Mouse (Mus musculus) liver, adult 2 months (tissue): ENCODE data around the gene Ganc. TPM values are rescaled to one million over a fixed set of nuclear protein-coding genes. Genes with fewer than 3 reads are reported as not detected.

ENCODE experiments used
- DNase-seq: peaks from one replicate; pipeline ENCODE4 v3.0.0-alpha.2; 2011; ENCODE audit warnings: low read depth, low spot score; ENCODE audit errors: extremely low read depth
- H3K27ac ChIP-seq: fragments of 200-500 bp; replicated peaks from 2 replicates; pipeline ENCODE4 v1.5.1; 2012; ENCODE audit warnings: low read depth, mild to moderate bottlenecking, control low read depth, inconsistent platforms, low read length; ENCODE audit not compliant: insufficient read depth
- H3K27me3 ChIP-seq: fragments of 200-500 bp; 2 replicates; pipeline ENCODE4 v1.6.1; 2012; ENCODE audit warnings: mild to moderate bottlenecking, moderate library complexity, low read length, inconsistent platforms; ENCODE audit not compliant: control insufficient read depth, insufficient read depth
- H3K36me3 ChIP-seq: fragments of 200-500 bp; 2 replicates; pipeline ENCODE4 v1.6.1; 2012; ENCODE audit warnings: low read length, inconsistent platforms; ENCODE audit not compliant: control insufficient read depth, insufficient read depth
- H3K4me1 ChIP-seq: fragments of 200-500 bp; 2 replicates; pipeline ENCODE4 v1.6.1; 2011; ENCODE audit warnings: low read length; ENCODE audit not compliant: control insufficient read depth, insufficient read depth
- H3K4me3 ChIP-seq: fragments of 200-500 bp; 2 replicates; pipeline ENCODE4 v1.5.1; 2011; ENCODE audit warnings: low read depth, mild to moderate bottlenecking, control low read depth, low read length, moderate library complexity; ENCODE audit not compliant: insufficient read depth
- H3K79me2 ChIP-seq: fragments of 200-500 bp; 2 replicates; pipeline ENCODE4 v1.6.1; 2012; ENCODE audit warnings: inconsistent platforms, mild to moderate bottlenecking, low read length, moderate library complexity; ENCODE audit not compliant: control insufficient read depth, insufficient read depth
- H3K9ac ChIP-seq: fragments of 200-500 bp; 2 replicates; pipeline ENCODE4 v1.6.1; 2012; ENCODE audit warnings: low read depth, mild to moderate bottlenecking, control low read depth, inconsistent platforms, low read length
- CTCF ChIP-seq: fragments of 200-500 bp; IDR thresholded peaks from 2 replicates; pipeline ENCODE4 v1.5.1; 2011; ENCODE audit warnings: low read depth, low read length, control low read depth
- POLR2A ChIP-seq: fragments of 200-500 bp; IDR thresholded peaks from 2 replicates; pipeline ENCODE4 v1.6.1; 2011; ENCODE audit warnings: low read length, control low read depth; ENCODE audit not compliant: insufficient read depth; ENCODE audit errors: extremely low read depth
- WGBS: fragments of 180-500 bp; shearing (Covaris S2); methylation state at CpG from one replicate; pipeline ENCODE4 v1.1.7; 2018; 5-methylcytosine and 5-hydroxymethylcytosine counted together
- polyA plus RNA-seq: library from polyadenylated mRNA; depleted of rRNA; stranded (reverse); fragments of >200 nt; gene quantifications from 2 replicates; pipeline ENCODE4 v1.2.3, GENCODE M21; 2012
- total RNA-seq: library from RNA; depleted of rRNA; stranded (reverse); fragments of >200 nt; gene quantifications from 2 replicates; pipeline ENCODE4 v1.2.3, GENCODE M21; 2014

Ganc gene
- total and polyA plus RNA-seq, 2 experiments = 10.7 to 26.5 TPM

GRCm38 (mm10) chr2:120481921-120482320 lies 78.2 kb downstream of the Ganc start:
- Histone ChIP-seq H3K4me1 (0 out of 2 replicates have a peak, but pooled peaks cover 3% of the 10 kb centered on the region), H3K27me3 (no peaks in the 10 kb centered on the region), H3K4me3 (no peak overlapping the region), H3K79me2 (no peaks in the 10 kb centered on the region), H3K9ac (no peak overlapping the region), H3K27ac (no peak overlapping the region), H3K36me3 (no peaks in the 10 kb centered on the region)
- no peak for DNase-seq
- 89% methylated on average over 8 of the region's 8 CpGs for WGBS
- no peak for TF ChIP-seq POLR2A
- no peak for TF ChIP-seq CTCF

GRCm38 (mm10) chr2:120482506-120483389 lies 79.1 kb downstream of the Ganc start:
- no peak overlapping the region for H3K4me3 ChIP-seq
- no peaks in the 10 kb centered on the region for H3K27me3 ChIP-seq
- no peak overlapping the region; the same call in 1 of the 2 replicates for H3K27ac ChIP-seq
- H3K36me3 ChIP-seq = no peaks in the 10 kb centered on the region
- DNase-seq = no peak
- no peaks in the 10 kb centered on the region for H3K79me2 ChIP-seq
- H3K4me1 ChIP-seq = 0 out of 2 replicates have a peak, but pooled peaks cover 3% of the 10 kb centered on the region
- H3K9ac ChIP-seq = no peak overlapping the region
- TF ChIP-seq POLR2A (no peak), CTCF (no peak)
- 73% methylated on average over 8 of the region's 8 CpGs for WGBS

GRCm38 (mm10) chr2:120484241-120484640 lies 80.5 kb downstream of the Ganc start:
- Histone ChIP-seq H3K4me3 (no peak overlapping the region), H3K27ac (no peak overlapping the region), H3K27me3 (no peaks in the 10 kb centered on the region), H3K79me2 (no peaks in the 10 kb centered on the region), H3K4me1 (0 out of 2 replicates have a peak, but pooled peaks cover 3% of the 10 kb centered on the region), H3K36me3 (no peaks in the 10 kb centered on the region), H3K9ac (no peak overlapping the region)
- no peak for TF ChIP-seq CTCF
- no peak for TF ChIP-seq POLR2A
- DNase-seq = no peak
- 87% methylated on average over 3 of the region's 3 CpGs for WGBS

GRCm38 (mm10) chr2:120493254-120493653 lies 89.6 kb downstream of the Ganc start:
- Histone ChIP-seq H3K4me1 (no peaks in the 10 kb centered on the region), H3K36me3 (no peaks in the 10 kb centered on the region), H3K27me3 (no peaks in the 10 kb centered on the region), H3K9ac (no peak overlapping the region), H3K27ac (no peak overlapping the region), H3K4me3 (no peak overlapping the region), H3K79me2 (no peaks in the 10 kb centered on the region)
- WGBS = 74% methylated on average over 4 of the region's 4 CpGs
- no peak for DNase-seq
- TF ChIP-seq POLR2A = no peak
- no peak for TF ChIP-seq CTCF

- no peak for DNase-seq
- H3K79me2 ChIP-seq = no peaks in the 10 kb centered on the region
- no peak overlapping the region for H3K4me3 ChIP-seq
- no peak overlapping the region for H3K9ac ChIP-seq
- H3K27me3 ChIP-seq = no peaks in the 10 kb centered on the region
- H3K36me3 ChIP-seq = no peaks in the 10 kb centered on the region
- H3K27ac ChIP-seq = no peak overlapping the region
- no peak for TF ChIP-seq CTCF
- TF ChIP-seq POLR2A = no peak
- 91% methylated on average over 3 of the region's 3 CpGs for WGBS
- no peaks in the 10 kb centered on the region for H3K4me1 ChIP-seq
Observed at GRCm38 (mm10) chr2:120496511-120496910, 92.8 kb downstream of the Ganc start.

- TF ChIP-seq CTCF (no peak), POLR2A (no peak)
- 31% methylated on average over 6 of the region's 6 CpGs for WGBS
- DNase-seq = no peak
- no peak overlapping the region; the same call in 1 of the 2 replicates for H3K9ac ChIP-seq
- no peaks in the 10 kb centered on the region for H3K36me3 ChIP-seq
- H3K27ac ChIP-seq = no peak overlapping the region
- no peaks in the 10 kb centered on the region for H3K27me3 ChIP-seq
- H3K79me2 ChIP-seq = no peaks in the 10 kb centered on the region
- H3K4me1 ChIP-seq = no peaks in the 10 kb centered on the region
- H3K4me3 ChIP-seq = no peak overlapping the region
Observed at GRCm38 (mm10) chr2:120499971-120500471, 96.3 kb downstream of the Ganc start.
